Mouse (Mus musculus) liver, embryonic 14.5 days (tissue): ENCODE measurements around the gene Eef1a2. TPM values are rescaled to one million over a fixed set of nuclear protein-coding genes. Genes with fewer than 3 reads are reported as not detected.
A peak's percentile ranks its signal among the peaks of the same experiment; 100 is the strongest.

Experiments used
- ATAC-seq: fragments of 200-750 bp; cut with Nextera tagmentation; 2 replicates; pipeline ENCODE4 v1.8.0; 2017; ENCODE audit warnings: moderate number of reproducible peaks, mild to moderate bottlenecking, moderate library complexity; ENCODE audit not compliant: insufficient read depth
- DNase-seq, 3 experiments: peaks; one replicate each; pipeline ENCODE4 v3.0.0-alpha.2; 2012 to 2013; ENCODE audit warnings: low read depth in 3 of 3, low spot score in 3 of 3
- H3K27ac ChIP-seq: fragments of 300-500 bp; sonication (generic); 2 replicates; pipeline ENCODE4 v1.5.1; 2014; ENCODE audit warnings: moderate library complexity, mild to moderate bottlenecking, control low read depth, inconsistent platforms
- H3K27me3 ChIP-seq: fragments of 300-500 bp; sonication (generic); 2 replicates; pipeline ENCODE4 v1.6.1; 2014; ENCODE audit warnings: mild to moderate bottlenecking, low read length, moderate library complexity; ENCODE audit not compliant: control insufficient read depth, insufficient read depth
- H3K36me3 ChIP-seq: fragments of 300-500 bp; sonication (generic); replicated peaks from 2 replicates; pipeline ENCODE4 v1.6.1; 2014; ENCODE audit warnings: low read depth; ENCODE audit not compliant: control insufficient read depth, insufficient read depth
- H3K4me1 ChIP-seq, 2 experiments: fragments of 200-500 bp in 1 of 2; fragments of 300-500 bp in 1 of 2; sonication (generic) in 1 of 2; replicated peaks; 2 replicates each; pipeline ENCODE4 v1.6.1; 2012 to 2014; ENCODE audit warnings: antibody characterized with exemption in 1 of 2, inconsistent platforms in 1 of 2, low read length in 1 of 2; ENCODE audit not compliant: control insufficient read depth in 2 of 2, insufficient read depth in 2 of 2
- H3K4me2 ChIP-seq: fragments of 300-500 bp; sonication (generic); 2 replicates; pipeline ENCODE4 v1.6.1; 2014; ENCODE audit warnings: low read depth, mild to moderate bottlenecking, control low read depth, moderate library complexity
- H3K4me3 ChIP-seq, 2 experiments: fragments of 200-500 bp in 1 of 2; fragments of 300-500 bp in 1 of 2; sonication (generic) in 1 of 2; 2 replicates each; pipeline ENCODE4 v1.5.1; 2012 to 2014; ENCODE audit warnings: low read depth in 2 of 2, low read length in 2 of 2, mild to moderate bottlenecking in 2 of 2, control low read depth in 1 of 2, inconsistent platforms in 1 of 2, moderate library complexity in 1 of 2; ENCODE audit not compliant: insufficient read depth in 1 of 2
- H3K9ac ChIP-seq: fragments of 300-500 bp; sonication (generic); replicated peaks from 2 replicates; pipeline ENCODE4 v1.6.1; 2014; ENCODE audit warnings: mild to moderate bottlenecking, control low read depth, moderate library complexity
- H3K9me3 ChIP-seq: fragments of 300-500 bp; sonication (generic); 2 replicates; pipeline ENCODE4 v1.6.1; 2016; ENCODE audit warnings: low read length, mixed read lengths; ENCODE audit not compliant: control insufficient read depth
- CTCF ChIP-seq: IDR thresholded peaks from 2 replicates; pipeline ENCODE4 v1.5.1; 2016; ENCODE audit warnings: antibody characterized with exemption, low read depth, control low read depth
- EP300 ChIP-seq: IDR thresholded peaks from 2 replicates; pipeline ENCODE4 v1.6.1; 2016; ENCODE audit warnings: antibody characterized with exemption, low read depth
- WGBS: fragments of 180-500 bp; shearing (Covaris S2); extraction: QIAGEN DNeasy Blood & Tissue Kit; methylation state at CpG from one replicate; pipeline ENCODE4 v1.1.7; 2014; ENCODE audit not compliant: insufficient replicate concordance; 5-methylcytosine and 5-hydroxymethylcytosine counted together
- polyA plus RNA-seq, 2 experiments: library from polyadenylated mRNA; depleted of rRNA in 1 of 2; stranded (reverse) in 1 of 2; unstranded in 1 of 2; fragments of >200 nt; fragmentation: Nextera tagmentation in 1 of 2; extraction: Ambion mirVana in 1 of 2; gene quantifications; 2 replicates each; pipeline versions ENCODE4 v1.2.1 to v1.2.3; 2012 to 2014

The Eef1a2 gene
- polyA plus RNA-seq (2012; rRNA removed) (0.06 TPM in 1 of 2 replicates, not detected in the other), polyA plus RNA-seq (2014; fragmentation: Nextera tagmentation; extraction: Ambion mirVana) (not detected in 2 replicates)

- H3K9ac ChIP-seq, result no peak within 1 kb of the TSS
- H3K4me1 ChIP-seq, result no peaks in the 10 kb centered on the region
- H3K36me3 ChIP-seq, result no peaks in the 10 kb centered on the region
- no peak for DNase-seq
- ATAC-seq, result no peak
- H3K9me3 ChIP-seq, result no peaks in the 10 kb centered on the region
- H3K4me3 ChIP-seq, result no peak within 1 kb of the TSS
- H3K27me3 ChIP-seq, result peaks cover 19% of the 10 kb centered on the region
- H3K4me2 ChIP-seq, result no peak within 1 kb of the TSS
- H3K27ac ChIP-seq, result no peak within 1 kb of the TSS
- 5% methylated on average over 55 of the region's 55 CpGs for WGBS
- TF ChIP-seq EP300 (no peak), CTCF (no peak)
These were observed at the start of gene Eef1a2 for GRCm38 (mm10) chr2:181156248-181157121. TSS of gene Eef1a2 (minus strand) at chr2:181157014.

GRCm38 (mm10) chr2:181206118-181206517 lies 49.3 kb upstream of the Eef1a2 start:
- peak; percentile 98 for ATAC-seq
- Histone ChIP-seq H3K36me3 (no peaks in the 10 kb centered on the region), H3K9me3 (no peaks in the 10 kb centered on the region), H3K27ac (peak overlapping the region; percentile 63), H3K4me3 (peak overlapping the region; percentile 18; a peak in 2 of 4 replicates), H3K4me2 (peak overlapping the region; percentile 62), H3K4me1 (peaks cover 25 to 35% of the 10 kb centered on the region in 2 experiments), H3K27me3 (peaks cover 8% of the 10 kb centered on the region), H3K9ac (peak overlapping the region; percentile 10; the same call in 1 of the 2 replicates)
- TF ChIP-seq EP300 (peak; percentile 77), CTCF (peak; percentile 8; the same call in 1 of the 2 replicates)
- 19% methylated on average over 9 of the region's 9 CpGs for WGBS
- DNase-seq, result peak; percentile 71 to 75 (median 71)

DNA sequence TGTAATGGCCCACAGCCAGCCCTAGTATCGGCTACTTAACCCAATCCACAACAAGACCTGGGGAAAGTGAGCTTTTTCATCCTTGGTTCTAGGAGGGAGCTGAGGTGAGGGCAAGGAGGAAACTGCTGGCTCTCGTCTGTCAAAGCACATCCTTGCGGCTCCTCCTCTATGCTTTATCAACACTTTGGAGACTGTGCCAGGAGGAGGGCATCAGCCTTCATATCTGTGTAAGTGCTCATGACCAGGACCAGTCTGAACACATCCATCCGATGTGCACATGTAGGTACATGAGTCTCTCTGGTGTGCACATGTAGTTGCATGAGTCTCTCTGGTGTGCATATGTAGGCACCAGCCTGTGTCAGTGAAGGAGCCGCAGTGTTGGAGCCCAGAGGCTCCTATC lies 48.9 kb upstream of the Eef1a2 start:
- WGBS, result 45% methylated on average over 5 of the region's 5 CpGs
- Histone ChIP-seq H3K4me1 (peaks cover 25 to 35% of the 10 kb centered on the region in 2 experiments), H3K27ac (peak overlapping the region; percentile 63), H3K4me2 (peak overlapping the region; percentile 62), H3K27me3 (peaks cover 3% of the 10 kb centered on the region), H3K9me3 (no peaks in the 10 kb centered on the region), H3K4me3 (peak overlapping the region in 1 of 2 experiments; percentile 18; a peak in 1 of 4 replicates), H3K9ac (peak overlapping the region; percentile 10; the same call in 1 of the 2 replicates), H3K36me3 (no peaks in the 10 kb centered on the region)
- ATAC-seq (peak; percentile 83), DNase-seq (no peak)
- TF ChIP-seq CTCF (no peak), EP300 (no peak)

GRCm38 (mm10) chr2:181202886-181203285 lies 46.1 kb upstream of the Eef1a2 start:
- Histone ChIP-seq H3K9ac (no peak overlapping the region), H3K27ac (no peak overlapping the region), H3K36me3 (no peaks in the 10 kb centered on the region), H3K4me3 (no peak overlapping the region), H3K4me2 (no peak overlapping the region), H3K27me3 (no peaks in the 10 kb centered on the region), H3K4me1 (peaks cover 25 to 35% of the 10 kb centered on the region in 2 experiments), H3K9me3 (no peaks in the 10 kb centered on the region)
- no peak for DNase-seq
- ATAC-seq, result no peak
- WGBS, result 64% methylated on average over 6 of the region's 6 CpGs
- TF ChIP-seq CTCF (no peak), EP300 (no peak)

DNA sequence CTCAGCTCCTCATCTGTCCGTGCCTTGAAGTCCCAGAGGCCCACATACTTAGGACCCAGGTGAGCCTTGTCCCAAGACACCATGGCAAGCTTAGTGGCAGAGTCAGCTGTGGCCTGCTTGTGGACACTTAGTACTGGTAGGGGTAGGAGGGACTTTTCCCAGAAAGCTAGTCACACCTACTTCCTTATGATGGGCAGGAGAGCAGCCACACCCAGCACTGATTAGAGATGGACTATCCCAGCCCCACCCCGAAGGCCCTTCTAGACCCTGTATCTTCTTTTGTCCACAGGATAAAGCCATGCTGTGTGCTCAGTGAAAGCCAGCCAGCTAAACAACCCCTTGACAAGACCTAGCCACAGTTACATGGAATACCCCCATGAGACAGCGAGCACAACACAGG lies 45.6 kb upstream of the Eef1a2 start, which contains the start of gene Ptk6:
Ptk6 (minus strand) TSS at position 368 of the 400 bp plus-strand sequence.
- no peak for TF ChIP-seq EP300
- no peak for TF ChIP-seq CTCF
- no peak for ATAC-seq

More for the DNA sequence above, 45.6 kb upstream of the Eef1a2 start, which contains the start of gene Ptk6:
- DNase-seq, result no peak
- H3K9ac ChIP-seq, result no peak within 1 kb of the TSS
- H3K27me3 ChIP-seq, result no peaks in the 10 kb centered on the region
- H3K27ac ChIP-seq, result no peak within 1 kb of the TSS
- H3K9me3 ChIP-seq, result no peaks in the 10 kb centered on the region
- 71% methylated on average over 3 of the region's 3 CpGs for WGBS
- no peaks in the 10 kb centered on the region for H3K36me3 ChIP-seq
- H3K4me1 ChIP-seq, result peaks cover 25 to 35% of the 10 kb centered on the region in 2 experiments
- no peak within 1 kb of the TSS for H3K4me2 ChIP-seq
- H3K4me3 ChIP-seq, result no peak within 1 kb of the TSS
